22 mouse cellular contexts compared by ENCODE assay signal in the genomic region with DNA sequence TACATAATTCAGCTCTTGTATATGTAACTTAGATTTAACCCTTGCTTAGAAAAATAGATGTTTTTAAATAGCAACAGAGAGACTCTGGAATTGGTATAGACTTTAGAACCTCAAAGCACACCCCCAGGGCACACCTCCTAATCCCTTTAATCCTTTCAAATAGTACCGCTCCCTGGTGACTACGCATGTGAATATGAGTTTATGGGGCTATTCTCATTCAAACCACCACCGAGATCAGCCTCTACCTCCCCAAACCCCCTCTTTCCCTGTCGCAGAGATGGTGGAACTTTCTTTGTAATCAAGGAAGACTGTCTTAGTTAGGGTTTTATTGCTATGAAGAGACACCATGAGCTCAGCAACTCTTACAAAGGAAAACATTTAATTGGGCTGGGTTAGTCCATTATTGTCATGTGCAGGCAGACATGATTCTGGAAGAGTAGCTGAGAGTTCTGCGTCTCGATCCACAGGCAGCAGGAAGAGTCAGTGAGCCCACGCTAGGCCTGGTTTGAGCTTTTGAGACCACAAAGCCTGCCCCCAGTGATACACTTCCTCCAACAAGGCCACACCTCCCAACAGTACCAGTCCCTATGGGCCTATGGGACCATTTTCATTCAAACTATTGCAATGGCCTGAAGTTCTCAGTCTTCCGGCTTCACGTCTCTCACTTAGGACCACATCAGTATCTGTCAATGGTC.
"Had no signal": no experiment of that assay in that cellular context is flagged by ENCODE, and none has a peak within 500 bp of the region (broad histone marks: within the 10 kb centered on the region; RNA-seq: fewer than 3 reads in every experiment).

No protein-coding gene starts in this region.

- ATAC-seq: liver, postnatal 0 days; lung, postnatal 0 days; midbrain, embryonic 15.5 days had no signal

- H3K36me3 ChIP-seq: limb, embryonic 12.5 days; limb, embryonic 15.5 days; midbrain, embryonic 12.5 days; midbrain, embryonic 15.5 days; neural tube, embryonic 12.5 days; neural tube, embryonic 15.5 days had no signal

- DNase-seq: kidney, adult 9 months; kidney, postnatal 25 days; layer of hippocampus, adult 9-11 months; liver, postnatal 0 days; lung, embryonic 14.5 days; right cerebral cortex, adult 18-20 months; right cerebral cortex, postnatal 14 days; right cerebral cortex, postnatal 4 days; thymus, adult 2 months; thymus, postnatal 14 days had no signal

- H3K4me3 ChIP-seq: layer of hippocampus, adult 2 months; limb, embryonic 12.5 days; limb, embryonic 15.5 days; midbrain, embryonic 12.5 days; midbrain, embryonic 15.5 days; neural tube, embryonic 12.5 days; neural tube, embryonic 15.5 days had no signal

- H3K4me1 ChIP-seq: limb, embryonic 12.5 days; midbrain, embryonic 12.5 days; neural tube, embryonic 12.5 days; neural tube, embryonic 15.5 days had no signal

- H3K27ac ChIP-seq: kidney, postnatal 0 days; layer of hippocampus, adult 2 months; limb, embryonic 12.5 days; limb, embryonic 15.5 days; liver, embryonic 14.5 days; midbrain, embryonic 12.5 days; midbrain, embryonic 15.5 days; neural tube, embryonic 12.5 days; neural tube, embryonic 15.5 days; stomach, postnatal 0 days had no signal

- H3K9ac ChIP-seq: limb, embryonic 12.5 days; limb, embryonic 15.5 days; liver, embryonic 14.5 days; liver, postnatal 0 days; lung, embryonic 14.5 days; midbrain, embryonic 12.5 days; midbrain, embryonic 15.5 days; neural tube, embryonic 12.5 days; neural tube, embryonic 15.5 days had no signal

- H3K27me3 ChIP-seq: limb, embryonic 12.5 days; limb, embryonic 15.5 days; midbrain, embryonic 12.5 days; midbrain, embryonic 15.5 days; neural tube, embryonic 12.5 days; neural tube, embryonic 15.5 days had no signal

- H3K9me3 ChIP-seq: limb, embryonic 12.5 days; limb, embryonic 15.5 days; midbrain, embryonic 12.5 days; midbrain, embryonic 15.5 days; neural tube, embryonic 12.5 days; neural tube, embryonic 15.5 days had no signal

- H3K4me2 ChIP-seq: limb, embryonic 12.5 days; limb, embryonic 15.5 days; liver, embryonic 11.5 days; lung, embryonic 14.5 days; midbrain, embryonic 12.5 days; midbrain, embryonic 15.5 days; neural tube, embryonic 12.5 days; neural tube, embryonic 15.5 days had no signal
